Mouse (Mus musculus): Measurements from ENCODE around the gene Gm4131.

DNA sequence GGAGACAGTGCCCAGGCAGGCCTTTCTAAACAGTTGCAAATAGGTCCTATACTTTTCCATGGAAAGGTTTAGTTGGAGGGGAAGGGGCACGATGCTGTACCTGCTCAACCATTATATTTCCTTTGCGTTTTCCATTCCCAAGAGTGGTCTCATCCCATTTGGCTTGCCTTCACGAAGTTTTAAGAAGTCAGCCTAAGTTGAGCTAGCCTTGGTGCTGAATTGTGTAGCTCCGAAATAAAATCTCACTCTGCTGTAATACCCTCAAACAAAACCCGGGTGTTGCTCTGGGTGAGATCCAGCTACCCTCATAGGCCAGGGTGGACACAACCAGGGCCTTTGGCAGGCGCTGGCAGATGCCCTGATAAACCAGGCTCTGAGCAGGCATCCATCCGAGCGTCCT lies 85.3 kb downstream of the Gm4131 start:
- no peak for TF ChIP-seq POLR2A (IDR thresholded peaks at IDR 0.05; ENCODE audit: control insufficient read depth, extremely low read depth, insufficient read depth, low read length, poor library complexity)
- TF ChIP-seq CTCF (IDR thresholded peaks at IDR 0.05; ENCODE audit: borderline replicate concordance, control insufficient read depth, extremely low read depth, insufficient read depth, low read length, poor library complexity): no peak
